Mouse (Mus musculus): Measurements from ENCODE around the gene Snx29. TPM values are rescaled to one million over a fixed set of nuclear protein-coding genes. Genes with fewer than 3 reads are reported as not detected.
"Not testable (repeated sequence)": the region's sequence is repeated elsewhere in the genome, so short reads cannot be mapped to it uniquely, and the experiment has no call there.

Snx29 gene
- polyA plus RNA-seq, 1 experiment from 2014 or later: 19.8 TPM

DNA sequence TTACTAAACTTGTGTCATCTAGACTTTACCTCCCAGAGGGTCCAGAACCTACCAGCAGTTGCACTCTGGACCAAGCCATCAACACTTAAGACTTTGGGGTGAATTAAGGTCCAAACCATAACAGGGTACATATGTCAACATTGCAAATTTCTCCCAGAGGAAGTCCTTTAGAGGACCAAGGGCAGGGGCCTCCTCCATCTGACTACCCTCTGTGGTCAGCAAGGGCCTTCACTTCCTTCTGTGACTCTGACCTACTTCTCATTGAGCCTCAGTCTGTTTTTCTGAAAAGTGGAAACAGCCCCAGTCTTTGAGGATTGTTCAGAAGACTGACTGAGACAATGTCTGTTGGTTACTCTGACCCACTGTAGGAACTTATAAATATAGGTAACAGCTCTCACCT, 111.1 kb downstream of the Snx29 start:
- H3K36me3 ChIP-seq (ENCODE audit: inconsistent target): peaks cover 27% of the 10 kb centered on the region
- peaks cover 85% of the 10 kb centered on the region for H3K79me2 ChIP-seq (ENCODE audit: inconsistent target)
- no peak overlapping the region for H3K4me3 ChIP-seq (ENCODE audit: inconsistent target)
- H3K27ac ChIP-seq: peak overlapping the region; percentile 31; the same call in 1 of the 2 replicates

DNA sequence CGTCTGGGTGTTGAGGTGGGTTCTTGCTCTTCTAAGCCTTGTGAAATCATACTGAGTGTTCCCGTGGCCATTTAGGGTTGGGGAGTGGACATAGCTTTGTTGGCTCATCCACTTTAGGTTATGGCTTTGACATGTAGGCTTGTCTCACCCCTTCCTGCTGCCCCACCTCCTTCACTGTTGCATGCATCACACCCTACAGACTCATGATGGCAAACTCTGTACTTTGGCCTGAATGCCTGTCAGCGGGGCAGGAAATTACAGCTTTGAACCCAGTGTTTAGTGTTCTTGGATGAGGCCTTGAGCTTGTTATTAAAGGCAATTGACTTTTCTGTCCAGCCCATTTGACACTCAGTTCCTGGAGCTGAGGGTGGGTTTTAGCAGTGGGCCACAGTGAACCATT, 114.9 kb downstream of the Snx29 start:
- 80% methylated on average over 3 of the region's 3 CpGs for WGBS (ENCODE audit: missing documents)
- peaks cover 87% of the 10 kb centered on the region for H3K79me2 ChIP-seq (ENCODE audit: inconsistent target)
- no peak overlapping the region for H3K4me3 ChIP-seq (ENCODE audit: inconsistent target)
- no peaks in the 10 kb centered on the region; the same call in 1 of the 2 replicates for H3K36me3 ChIP-seq (ENCODE audit: inconsistent target)
- no peak overlapping the region for H3K27ac ChIP-seq

DNA sequence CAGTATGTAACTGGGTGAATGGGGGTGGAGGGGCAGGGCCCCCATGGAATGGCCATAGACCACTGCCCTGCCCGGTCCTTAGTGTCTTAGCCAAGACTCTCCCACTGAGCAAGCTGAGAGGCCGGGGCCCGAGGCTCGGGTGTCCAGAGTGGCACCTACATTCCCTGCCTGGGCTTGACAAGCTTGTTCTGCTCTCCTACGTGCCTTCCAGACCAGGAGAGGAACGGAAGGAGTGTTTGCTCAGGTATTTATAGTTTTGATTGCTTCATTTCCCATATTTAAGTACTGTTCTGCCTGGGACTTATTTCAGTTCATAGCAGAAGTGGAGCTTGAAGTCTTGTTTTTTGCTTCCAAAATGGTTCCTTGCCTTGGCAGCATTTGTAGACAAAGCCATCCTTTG, 116.7 kb downstream of the Snx29 start:
- no peak overlapping the region for H3K4me3 ChIP-seq (ENCODE audit: inconsistent target)
- H3K79me2 ChIP-seq (ENCODE audit: inconsistent target): peaks cover 100% of the 10 kb centered on the region
- H3K27ac ChIP-seq: no peak overlapping the region
- WGBS (ENCODE audit: missing documents): 59% methylated on average over 4 of the region's 6 CpGs
- no peaks in the 10 kb centered on the region; the same call in 1 of the 2 replicates for H3K36me3 ChIP-seq (ENCODE audit: inconsistent target)

DNA sequence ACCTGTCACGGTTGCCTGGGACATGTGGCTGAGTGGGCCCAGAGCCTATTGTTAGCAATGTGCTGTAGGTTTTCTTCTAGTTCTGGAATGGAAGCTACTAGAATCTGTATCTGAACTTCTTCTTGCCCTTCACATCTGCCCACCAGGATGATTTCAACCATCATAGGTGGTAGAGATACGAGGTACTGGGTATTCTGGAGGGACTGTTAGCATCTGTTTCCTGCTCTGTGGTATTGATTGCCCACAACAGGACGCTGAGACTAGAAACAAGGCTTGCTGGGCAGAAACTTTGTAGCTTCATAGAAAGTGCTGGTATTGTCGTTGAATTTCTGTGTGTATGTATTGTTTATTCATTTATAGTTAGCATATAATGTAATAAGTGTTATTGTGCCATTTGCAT, 118.9 kb downstream of the Snx29 start:
- 39% methylated on average over 4 of the region's 4 CpGs for WGBS (ENCODE audit: missing documents)
- H3K27ac ChIP-seq: no peak overlapping the region
- peaks cover 18% of the 10 kb centered on the region for H3K36me3 ChIP-seq (ENCODE audit: inconsistent target)
- H3K79me2 ChIP-seq (ENCODE audit: inconsistent target): peaks cover 85% of the 10 kb centered on the region
- no peak overlapping the region for H3K4me3 ChIP-seq (ENCODE audit: inconsistent target)

DNA sequence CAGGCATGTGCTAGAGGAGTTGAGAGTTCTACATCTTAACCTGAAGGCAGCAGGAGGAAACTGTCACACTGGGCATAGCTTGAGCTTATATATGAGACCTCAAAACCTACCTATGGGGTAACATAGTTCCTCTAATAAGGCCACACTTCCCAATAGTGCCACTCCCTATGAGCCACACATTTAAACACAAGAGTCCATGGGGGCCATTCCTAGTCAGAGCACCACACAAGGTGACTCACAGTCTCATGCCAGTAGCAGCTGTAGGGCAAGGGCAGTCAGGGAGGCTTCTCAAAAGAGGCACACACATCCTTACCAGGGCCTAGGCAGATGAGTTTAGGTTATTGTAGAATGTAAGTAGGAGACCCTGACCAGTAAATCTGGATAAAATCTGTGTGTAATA, 119.8 kb downstream of the Snx29 start:
- Histone ChIP-seq H3K4me3 (ENCODE audit: inconsistent target) (no peak overlapping the region), H3K27ac (0 out of 2 replicates have a peak overlapping the region, but pooled peaks have one; percentile 17), H3K36me3 (ENCODE audit: inconsistent target) (peaks cover 28% of the 10 kb centered on the region), H3K79me2 (ENCODE audit: inconsistent target) (peaks cover 76% of the 10 kb centered on the region)

DNA sequence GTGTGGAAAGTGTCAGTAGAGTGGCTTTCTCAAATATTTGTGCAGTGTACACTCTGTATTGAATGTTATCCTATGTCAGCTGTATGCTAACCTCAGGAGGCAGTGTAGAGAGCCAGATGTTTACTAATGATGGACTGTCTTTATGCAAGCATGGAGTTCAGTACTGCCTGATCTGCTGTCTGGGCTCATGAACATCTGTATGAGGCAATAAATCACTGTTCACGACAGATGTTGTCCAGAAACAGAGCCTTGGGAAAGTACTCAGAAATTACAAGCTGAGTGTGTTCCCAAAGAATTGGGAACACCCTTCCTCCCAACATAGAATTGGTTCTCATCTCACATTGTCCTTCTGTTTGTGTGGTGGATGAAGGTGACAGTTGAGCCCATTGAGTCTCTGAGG, 121.9 kb downstream of the Snx29 start:
- H3K4me3 ChIP-seq (ENCODE audit: inconsistent target): no peak overlapping the region
- H3K27ac ChIP-seq: no peak overlapping the region
- WGBS (ENCODE audit: missing documents): 88% methylated on average over 1 of the region's 1 CpGs
- peaks cover 40% of the 10 kb centered on the region for H3K36me3 ChIP-seq (ENCODE audit: inconsistent target)
- H3K79me2 ChIP-seq (ENCODE audit: inconsistent target): peaks cover 58% of the 10 kb centered on the region

DNA sequence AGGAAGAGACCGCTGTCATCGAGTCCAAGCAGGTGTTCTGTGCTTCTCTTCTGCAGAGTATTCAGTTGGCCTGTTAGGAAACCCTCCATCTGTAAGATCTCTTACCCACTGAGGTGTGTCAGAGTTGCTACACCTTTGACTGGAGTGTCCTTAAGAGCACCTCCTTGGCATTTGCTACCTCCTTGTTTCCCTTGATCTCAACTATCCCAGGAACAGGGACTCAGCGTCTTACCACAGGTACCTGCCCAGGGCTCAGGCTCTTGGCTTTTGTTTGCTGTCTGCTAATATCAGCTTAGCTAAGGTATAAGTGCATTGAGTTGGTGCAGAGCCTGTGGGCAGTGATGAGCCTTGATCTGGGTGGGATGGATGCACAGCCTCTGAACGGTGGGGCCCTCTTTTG, 124.3 kb downstream of the Snx29 start:
- Histone ChIP-seq H3K4me3 (ENCODE audit: inconsistent target) (no peak overlapping the region), H3K27ac (no peak overlapping the region), H3K79me2 (ENCODE audit: inconsistent target) (peaks cover 53% of the 10 kb centered on the region), H3K36me3 (ENCODE audit: inconsistent target) (peaks cover 63% of the 10 kb centered on the region)
- WGBS (ENCODE audit: missing documents): 86% methylated on average over 3 of the region's 4 CpGs

DNA sequence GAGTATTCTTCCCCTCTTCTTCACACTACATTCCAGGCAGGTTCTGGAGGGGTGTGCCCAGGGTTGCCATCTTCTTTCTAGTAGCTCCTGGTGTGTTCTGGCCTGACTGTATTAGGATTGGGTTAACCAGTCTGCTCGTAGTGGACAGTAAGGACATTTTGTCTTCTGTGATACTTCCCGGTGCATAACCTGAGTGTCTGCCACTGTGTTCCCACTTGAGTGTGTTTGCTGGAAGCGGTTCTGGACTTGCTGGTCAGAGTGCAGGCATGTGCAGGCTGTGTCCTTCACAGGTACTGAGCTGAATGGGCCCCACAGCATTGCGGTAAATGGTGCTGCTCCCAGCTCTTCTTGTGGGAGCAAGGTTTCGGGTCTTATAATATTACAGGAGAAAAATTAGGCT, 125.2 kb downstream of the Snx29 start:
- WGBS (ENCODE audit: missing documents): 93% methylated on average over 5 of the region's 5 CpGs
- Histone ChIP-seq H3K27ac (no peak overlapping the region), H3K4me3 (ENCODE audit: inconsistent target) (no peak overlapping the region), H3K79me2 (ENCODE audit: inconsistent target) (peaks cover 53% of the 10 kb centered on the region), H3K36me3 (ENCODE audit: inconsistent target) (peaks cover 72% of the 10 kb centered on the region)

DNA sequence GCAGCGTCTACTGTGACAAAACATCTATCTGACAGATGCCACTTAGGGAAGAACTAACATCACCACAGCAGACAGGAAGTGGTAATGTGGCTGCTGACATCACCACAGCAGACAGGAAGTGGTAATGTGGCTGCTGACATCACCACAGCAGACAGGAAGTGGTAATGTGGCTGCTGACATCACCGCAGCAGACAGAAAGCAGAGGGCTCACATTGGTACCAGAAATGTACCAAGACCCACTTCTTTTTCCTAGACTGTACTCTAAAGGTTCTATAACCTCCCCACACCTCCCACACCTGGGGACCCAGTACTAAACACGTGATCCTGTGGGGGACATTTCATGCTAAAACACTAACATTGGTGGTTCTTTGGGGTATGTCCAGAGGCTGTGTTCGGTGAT, 126.0 kb downstream of the Snx29 start:
- H3K79me2 ChIP-seq (ENCODE audit: inconsistent target): peaks cover 49% of the 10 kb centered on the region
- H3K27ac ChIP-seq; H3K4me3 ChIP-seq (ENCODE audit: inconsistent target): not testable (repeated sequence)
- WGBS (ENCODE audit: missing documents): 69% methylated on average over 4 of the region's 4 CpGs
- peaks cover 80% of the 10 kb centered on the region for H3K36me3 ChIP-seq (ENCODE audit: inconsistent target)

DNA sequence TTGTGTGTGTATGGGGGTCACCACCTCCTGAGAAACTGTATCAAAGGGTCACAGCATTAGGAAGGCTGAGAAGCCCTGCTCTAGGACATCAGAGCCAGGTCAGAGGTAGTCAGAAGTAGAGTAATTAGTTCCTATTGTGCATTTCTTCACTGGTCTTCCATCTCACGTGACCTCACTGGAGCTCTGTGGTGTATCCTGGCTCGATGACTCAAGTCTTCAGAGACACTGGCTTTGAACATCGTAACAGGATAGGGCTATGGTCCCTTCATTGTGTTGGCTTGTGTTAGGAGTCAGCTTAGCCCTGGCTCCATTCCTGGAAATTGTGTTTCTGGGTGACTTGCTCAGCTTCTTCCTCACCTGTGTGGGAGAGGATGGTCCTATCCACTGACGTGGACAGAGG, 126.6 kb downstream of the Snx29 start:
- H3K27ac ChIP-seq: no peak overlapping the region
- H3K36me3 ChIP-seq (ENCODE audit: inconsistent target): peaks cover 86% of the 10 kb centered on the region
- no peak overlapping the region for H3K4me3 ChIP-seq (ENCODE audit: inconsistent target)
- 98% methylated on average over 4 of the region's 4 CpGs for WGBS (ENCODE audit: missing documents)
- peaks cover 43% of the 10 kb centered on the region for H3K79me2 ChIP-seq (ENCODE audit: inconsistent target)

DNA sequence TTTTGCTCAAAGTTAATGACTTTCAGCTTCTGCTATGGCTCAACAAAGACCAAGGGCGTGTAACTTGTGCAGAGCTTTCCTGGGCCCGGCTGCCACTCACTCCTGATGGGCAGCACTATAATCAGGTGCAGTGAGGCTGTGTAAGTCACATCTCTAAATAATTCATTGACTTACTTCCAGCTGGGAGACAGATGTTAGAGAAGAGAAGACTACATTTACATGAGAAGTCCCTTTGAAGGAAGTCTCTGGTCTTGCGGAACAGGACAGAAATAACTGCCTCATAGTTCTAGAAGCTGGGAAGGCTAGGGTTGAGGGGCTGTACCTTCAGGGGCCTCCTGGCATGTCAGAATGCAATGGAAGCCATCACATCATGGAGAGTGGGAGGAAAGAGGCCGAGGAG, 127.9 kb downstream of the Snx29 start:
- Histone ChIP-seq H3K4me3 (ENCODE audit: inconsistent target) (no peak overlapping the region), H3K27ac (no peak overlapping the region), H3K79me2 (ENCODE audit: inconsistent target) (peaks cover 35% of the 10 kb centered on the region; the same call in 1 of the 2 replicates), H3K36me3 (ENCODE audit: inconsistent target) (peaks cover 81% of the 10 kb centered on the region)
- WGBS (ENCODE audit: missing documents): 98% methylated on average over 4 of the region's 4 CpGs

DNA sequence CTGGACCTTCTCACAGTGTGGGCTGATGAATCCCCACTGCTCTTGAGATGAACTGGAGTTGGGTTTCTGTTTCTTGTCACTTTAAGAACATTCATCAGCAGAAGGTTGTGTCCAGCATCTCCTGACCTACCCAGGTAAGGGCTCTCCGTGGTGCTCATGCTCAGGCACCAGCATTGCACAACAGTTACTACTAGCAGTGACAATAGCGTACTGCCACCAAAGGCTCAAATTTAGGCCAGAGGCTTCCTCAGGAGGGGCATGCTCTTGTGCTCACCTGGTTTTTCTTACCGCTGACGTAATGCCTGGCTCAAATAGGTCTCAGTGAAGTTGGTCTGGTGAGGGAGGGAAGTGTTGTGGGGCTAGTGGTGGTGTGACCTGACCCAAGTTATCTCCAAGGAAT, 132.2 kb downstream of the Snx29 start:
- peak overlapping the region; percentile 91 for H3K27ac ChIP-seq
- no peak overlapping the region for H3K4me3 ChIP-seq (ENCODE audit: inconsistent target)
- WGBS (ENCODE audit: missing documents): 95% methylated on average over 4 of the region's 4 CpGs
- peaks cover 48% of the 10 kb centered on the region for H3K36me3 ChIP-seq (ENCODE audit: inconsistent target)
- peaks cover 60% of the 10 kb centered on the region; the same call in 1 of the 2 replicates for H3K79me2 ChIP-seq (ENCODE audit: inconsistent target)

DNA sequence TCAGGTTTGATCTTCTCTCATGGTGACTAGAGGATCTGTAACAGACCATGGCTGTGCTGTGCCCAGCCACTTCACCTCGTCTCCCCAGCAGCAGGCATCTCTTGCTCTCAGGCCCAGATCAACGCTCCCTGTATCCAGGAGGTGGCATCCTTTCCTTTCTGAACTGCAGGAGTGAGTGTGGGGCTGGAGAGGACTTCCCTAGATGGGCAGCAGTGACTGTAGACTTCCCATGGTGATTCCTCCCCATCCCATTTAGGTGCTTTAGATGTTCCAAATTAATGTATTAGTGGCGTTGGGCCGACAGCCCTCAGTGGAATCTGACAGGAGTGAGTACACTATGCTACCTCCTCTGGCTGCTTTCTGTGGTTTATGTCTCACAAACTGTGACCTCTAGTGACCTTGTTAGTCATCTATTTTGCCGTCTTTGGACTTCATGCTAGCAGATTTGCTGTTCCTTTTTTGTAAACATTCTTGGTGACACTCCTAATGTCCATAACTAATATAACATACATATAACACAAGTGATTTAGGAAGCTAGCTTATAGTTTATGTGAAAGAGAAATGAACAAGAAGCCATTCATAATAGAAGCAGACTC, 132.9 kb downstream of the Snx29 start:
- H3K4me3 ChIP-seq (ENCODE audit: inconsistent target): no peak overlapping the region
- H3K36me3 ChIP-seq (ENCODE audit: inconsistent target): peaks cover 40% of the 10 kb centered on the region
- H3K27ac ChIP-seq: peak overlapping the region; percentile 91
- WGBS (ENCODE audit: missing documents): 37% methylated on average over 5 of the region's 5 CpGs
- H3K79me2 ChIP-seq (ENCODE audit: inconsistent target): peaks cover 54% of the 10 kb centered on the region; the same call in 1 of the 2 replicates

DNA sequence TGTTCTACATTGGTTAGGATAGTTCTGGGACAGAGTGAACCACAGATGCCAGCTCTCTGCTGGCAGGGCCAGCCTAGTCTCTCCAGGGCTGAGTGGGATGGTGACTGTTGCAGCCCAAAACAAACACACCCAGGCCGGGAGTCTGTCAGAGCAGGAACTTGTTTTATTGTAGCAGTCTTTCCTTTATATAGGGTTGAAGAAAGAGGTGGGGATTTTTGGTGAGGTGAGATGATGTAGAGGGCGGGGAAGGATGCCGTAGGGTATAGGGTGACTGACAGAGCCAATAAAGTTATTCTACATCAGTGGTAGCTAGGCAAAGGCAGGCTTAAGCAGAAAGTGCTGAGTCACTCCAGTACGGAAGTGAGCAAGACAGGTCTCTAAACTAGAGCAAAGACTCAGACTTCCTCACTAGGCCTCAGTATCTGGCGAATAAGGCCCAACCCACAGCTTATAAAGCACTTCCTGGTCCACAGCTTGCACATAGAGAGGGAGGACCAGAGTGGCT, 133.5 kb downstream of the Snx29 start:
- H3K4me3 ChIP-seq (ENCODE audit: inconsistent target): no peak overlapping the region
- peaks cover 49% of the 10 kb centered on the region; the same call in 1 of the 2 replicates for H3K79me2 ChIP-seq (ENCODE audit: inconsistent target)
- H3K36me3 ChIP-seq (ENCODE audit: inconsistent target): peaks cover 35% of the 10 kb centered on the region
- H3K27ac ChIP-seq: peak overlapping the region; percentile 91
- WGBS (ENCODE audit: missing documents): 3% methylated on average over 5 of the region's 5 CpGs

DNA sequence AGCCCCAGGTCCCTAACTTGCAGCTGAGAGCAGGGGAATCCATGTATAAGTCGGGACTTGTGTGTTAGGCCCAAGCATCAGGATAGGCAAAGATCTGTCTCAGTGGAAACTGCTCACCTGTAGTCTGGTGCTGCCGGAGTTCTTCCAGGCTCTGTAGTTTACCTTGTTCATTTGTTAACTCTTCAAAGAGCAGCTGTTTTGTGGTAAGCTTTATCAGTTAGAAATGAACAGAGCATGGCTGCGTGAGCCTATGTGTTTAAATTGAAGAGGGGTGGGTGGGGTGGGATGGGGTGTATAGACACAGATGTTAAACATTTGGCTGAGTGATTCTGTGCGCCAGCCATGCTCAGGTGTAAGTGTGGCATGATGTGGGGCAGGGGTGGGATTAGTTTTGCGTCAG, 134.4 kb downstream of the Snx29 start:
- 93% methylated on average over 5 of the region's 5 CpGs for WGBS (ENCODE audit: missing documents)
- Histone ChIP-seq H3K79me2 (ENCODE audit: inconsistent target) (peaks cover 42% of the 10 kb centered on the region; the same call in 1 of the 2 replicates), H3K36me3 (ENCODE audit: inconsistent target) (peaks cover 25% of the 10 kb centered on the region), H3K27ac (peak overlapping the region; percentile 91), H3K4me3 (ENCODE audit: inconsistent target) (no peak overlapping the region)
